Mouse (Mus musculus) stomach, postnatal 0 days (tissue): Measurements from ENCODE around the gene Ppp1r9a. TPM values are rescaled to one million over a fixed set of nuclear protein-coding genes. Genes with fewer than 3 reads are reported as not detected.

Experiments used
- ATAC-seq: fragments of 200-750 bp; cut with Nextera tagmentation; 2 replicates; pipeline ENCODE4 v1.8.0; 2017; ENCODE audit not compliant: low FRiP score, low TSS enrichment
- DNase-seq: peaks from one replicate; pipeline ENCODE4 v3.0.0-alpha.2; 2016; ENCODE audit warnings: low spot score
- H3K27ac ChIP-seq: fragments of 300-500 bp; sonication (generic); replicated peaks from 2 replicates; pipeline ENCODE4 v1.5.1; 2014; ENCODE audit warnings: mild to moderate bottlenecking, control low read depth
- H3K27me3 ChIP-seq: fragments of 300-500 bp; sonication (generic); 2 replicates; pipeline ENCODE4 v1.6.1; 2014; ENCODE audit warnings: low read length; ENCODE audit not compliant: control insufficient read depth, insufficient read depth
- H3K36me3 ChIP-seq: fragments of 300-500 bp; sonication (generic); 2 replicates; pipeline ENCODE4 v1.6.1; 2014; ENCODE audit warnings: low read length, mixed read lengths; ENCODE audit not compliant: control insufficient read depth, insufficient read depth
- H3K4me1 ChIP-seq: fragments of 300-500 bp; sonication (generic); replicated peaks from 2 replicates; pipeline ENCODE4 v1.6.1; 2014; ENCODE audit warnings: antibody characterized with exemption; ENCODE audit not compliant: control insufficient read depth, insufficient read depth
- H3K4me2 ChIP-seq: fragments of 300-500 bp; sonication (generic); replicated peaks from 2 replicates; pipeline ENCODE4 v1.6.1; 2014; ENCODE audit warnings: low read depth, mild to moderate bottlenecking, control low read depth, moderate library complexity
- H3K4me3 ChIP-seq: fragments of 300-500 bp; sonication (generic); 2 replicates; pipeline ENCODE4 v1.5.1; 2014; ENCODE audit warnings: low read depth, low read length, control low read depth
- H3K9ac ChIP-seq: fragments of 300-500 bp; sonication (generic); 2 replicates; pipeline ENCODE4 v1.6.1; 2014; ENCODE audit warnings: mild to moderate bottlenecking, low read length, control low read depth, mixed read lengths
- H3K9me3 ChIP-seq: fragments of 300-500 bp; sonication (generic); 2 replicates; pipeline ENCODE4 v1.6.1; 2016; ENCODE audit warnings: low read length; ENCODE audit not compliant: control insufficient read depth
- CTCF ChIP-seq: IDR thresholded peaks from 2 replicates; pipeline ENCODE4 v1.5.1; 2016; ENCODE audit warnings: antibody characterized with exemption, low read depth, mild to moderate bottlenecking, moderate library complexity
- EP300 ChIP-seq: optimal IDR thresholded peaks from 2 replicates; pipeline ENCODE3; 2016; ENCODE audit warnings: antibody characterized with exemption
- WGBS: fragments of 180-500 bp; shearing (Covaris S2); extraction: QIAGEN DNeasy Blood & Tissue Kit; methylation state at CpG from one replicate; pipeline ENCODE4 v1.1.7; 2014; 5-methylcytosine and 5-hydroxymethylcytosine counted together
- polyA plus RNA-seq: library from polyadenylated mRNA; unstranded; fragments of >200 nt; fragmentation: Nextera tagmentation; extraction: Ambion mirVana; gene quantifications from 2 replicates; pipeline ENCODE4 v1.2.1, GENCODE M21; 2015

Ppp1r9a gene
- polyA plus RNA-seq, 1 experiment from 2014 or later: 3.1 TPM

- no peaks in the 10 kb centered on the region for H3K4me1 ChIP-seq
- no peaks in the 10 kb centered on the region for H3K36me3 ChIP-seq
- no peaks in the 10 kb centered on the region for H3K27me3 ChIP-seq
- 32% methylated on average over 2 of the region's 2 CpGs for WGBS
- no peak overlapping the region for H3K27ac ChIP-seq
- no peak overlapping the region for H3K9ac ChIP-seq
- ATAC-seq: no peak
- no peak overlapping the region for H3K4me3 ChIP-seq
- no peaks in the 10 kb centered on the region for H3K9me3 ChIP-seq
- DNase-seq: no peak
- H3K4me2 ChIP-seq: no peak overlapping the region
- TF ChIP-seq EP300 (no peak), CTCF (no peak)
These were observed 180.0 kb downstream of the Ppp1r9a start for GRCm38 (mm10) chr6:5082740-5083139.

GRCm38 (mm10) chr6:5083957-5084356 is 181.2 kb downstream of the Ppp1r9a start:
- Histone ChIP-seq H3K4me2 (no peak overlapping the region), H3K9me3 (no peaks in the 10 kb centered on the region), H3K9ac (no peak overlapping the region), H3K27me3 (no peaks in the 10 kb centered on the region), H3K27ac (no peak overlapping the region), H3K36me3 (no peaks in the 10 kb centered on the region), H3K4me1 (no peaks in the 10 kb centered on the region), H3K4me3 (no peak overlapping the region)
- 42% methylated on average over 4 of the region's 4 CpGs for WGBS
- ATAC-seq: no peak
- TF ChIP-seq CTCF: no peak
- TF ChIP-seq EP300: no peak
- DNase-seq: no peak

GRCm38 (mm10) chr6:5091873-5092272 is 189.2 kb downstream of the Ppp1r9a start:
- Histone ChIP-seq H3K27me3 (no peaks in the 10 kb centered on the region), H3K4me2 (no peak overlapping the region), H3K9ac (no peak overlapping the region), H3K36me3 (no peaks in the 10 kb centered on the region), H3K9me3 (no peaks in the 10 kb centered on the region), H3K27ac (no peak overlapping the region), H3K4me1 (no peaks in the 10 kb centered on the region), H3K4me3 (no peak overlapping the region)
- 75% methylated on average over 7 of the region's 7 CpGs for WGBS
- no peak for TF ChIP-seq CTCF
- no peak for TF ChIP-seq EP300
- no peak for DNase-seq
- no peak for ATAC-seq

- Histone ChIP-seq H3K27me3 (no peaks in the 10 kb centered on the region), H3K4me1 (no peaks in the 10 kb centered on the region), H3K27ac (no peak overlapping the region), H3K4me3 (no peak overlapping the region), H3K4me2 (no peak overlapping the region), H3K36me3 (no peaks in the 10 kb centered on the region), H3K9ac (no peak overlapping the region), H3K9me3 (no peaks in the 10 kb centered on the region)
- no peak for DNase-seq
- WGBS: 86% methylated on average over 4 of the region's 4 CpGs
- no peak for TF ChIP-seq EP300
- TF ChIP-seq CTCF: no peak
- ATAC-seq: no peak
These were observed 190.1 kb downstream of the Ppp1r9a start for GRCm38 (mm10) chr6:5092795-5093194.

GRCm38 (mm10) chr6:5093516-5093915 is 190.8 kb downstream of the Ppp1r9a start:
- Histone ChIP-seq H3K36me3 (no peaks in the 10 kb centered on the region), H3K27ac (no peak overlapping the region), H3K4me1 (no peaks in the 10 kb centered on the region), H3K27me3 (no peaks in the 10 kb centered on the region), H3K4me3 (no peak overlapping the region), H3K9ac (no peak overlapping the region), H3K9me3 (no peaks in the 10 kb centered on the region), H3K4me2 (no peak overlapping the region)
- TF ChIP-seq EP300 (no peak), CTCF (no peak)
- WGBS: 58% methylated on average over 4 of the region's 4 CpGs
- ATAC-seq (peak; percentile 49; the same call in 1 of the 2 replicates), DNase-seq (no peak)

- H3K9me3 ChIP-seq: no peaks in the 10 kb centered on the region
- H3K4me1 ChIP-seq: no peaks in the 10 kb centered on the region
- H3K4me2 ChIP-seq: no peak overlapping the region
- 76% methylated on average over 9 of the region's 9 CpGs for WGBS
- no peak overlapping the region for H3K27ac ChIP-seq
- H3K9ac ChIP-seq: no peak overlapping the region
- TF ChIP-seq EP300 (no peak), CTCF (no peak)
- ATAC-seq (no peak), DNase-seq (no peak)
- no peak overlapping the region for H3K4me3 ChIP-seq
- H3K27me3 ChIP-seq: no peaks in the 10 kb centered on the region
- no peaks in the 10 kb centered on the region for H3K36me3 ChIP-seq
These were observed 192.8 kb downstream of the Ppp1r9a start for GRCm38 (mm10) chr6:5095365-5095973.
